Mouse (Mus musculus): Measurements from ENCODE around the gene Rpl10a.

Rpl10a gene

DNA sequence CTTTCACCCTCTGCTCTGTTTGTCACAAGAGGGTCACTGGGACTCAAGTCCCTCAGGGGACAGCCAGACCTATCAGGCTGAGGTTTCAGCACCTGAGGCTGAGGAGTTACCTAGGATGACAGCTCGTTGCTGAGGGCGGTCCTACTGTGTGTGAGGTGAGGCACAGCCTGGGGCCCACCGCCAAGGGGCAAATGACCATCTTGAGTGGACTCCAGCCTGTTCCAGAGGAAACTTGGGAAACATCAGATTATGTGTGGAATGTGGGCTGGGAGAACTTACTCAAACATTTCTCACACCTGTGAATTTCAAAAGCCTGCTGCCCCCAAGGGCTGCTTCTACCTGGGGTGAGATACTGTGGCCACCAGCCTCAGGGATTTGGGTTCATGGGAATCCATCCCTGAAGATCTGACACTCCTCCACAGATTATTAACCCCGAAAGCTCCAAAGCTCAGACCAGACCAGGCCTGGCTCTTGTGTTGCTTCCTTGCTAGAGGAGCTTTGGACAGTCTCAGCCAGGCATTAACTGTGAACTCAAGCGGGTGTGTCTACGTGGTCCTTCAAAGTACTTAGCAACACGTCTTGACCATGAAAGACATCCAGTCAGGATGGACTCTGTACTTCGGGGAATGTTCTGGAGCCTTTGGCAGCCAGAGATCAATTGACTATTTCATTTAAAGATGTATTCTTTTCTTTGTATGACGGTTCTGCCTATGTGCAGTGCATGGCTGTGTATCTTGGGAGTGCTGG lies 32.4 kb downstream of the Rpl10a start:
- no peak for DNase-seq

DNA sequence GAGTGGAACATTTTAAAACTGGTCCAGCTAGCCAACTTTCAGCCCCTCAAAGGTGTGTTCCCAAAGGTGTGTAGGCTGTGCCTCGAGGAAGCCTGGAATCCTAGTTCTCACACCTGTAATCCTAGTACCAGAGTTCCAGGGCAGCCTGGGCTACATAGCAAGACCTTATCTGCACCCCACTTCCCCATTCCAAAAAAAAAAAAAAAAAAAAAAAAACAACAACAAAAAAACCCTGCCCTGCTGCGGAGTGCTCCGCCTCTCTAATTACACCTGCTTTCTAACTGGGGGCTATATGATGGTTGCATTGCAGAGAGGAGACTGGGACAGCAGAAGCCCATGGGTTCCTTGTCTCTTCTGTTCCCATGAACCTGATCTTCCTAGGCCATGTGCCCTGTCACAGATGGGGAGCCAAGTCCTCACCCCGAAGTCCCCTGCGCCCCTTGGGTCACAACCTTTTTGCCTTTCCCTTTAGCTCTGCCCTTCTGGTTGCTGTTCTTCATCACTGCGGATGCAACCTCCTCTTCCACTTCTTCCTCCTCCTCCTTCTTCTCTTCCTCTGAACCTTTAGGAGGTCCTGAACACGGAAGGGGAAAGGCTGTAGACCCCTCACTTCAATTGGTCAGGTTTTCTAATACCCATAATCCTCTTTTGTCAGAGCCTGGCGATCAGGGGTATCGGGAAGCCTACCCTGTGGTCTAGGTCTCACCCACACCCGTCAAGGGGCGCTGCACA lies 33.8 kb downstream of the Rpl10a start:
- no peak for DNase-seq

DNA sequence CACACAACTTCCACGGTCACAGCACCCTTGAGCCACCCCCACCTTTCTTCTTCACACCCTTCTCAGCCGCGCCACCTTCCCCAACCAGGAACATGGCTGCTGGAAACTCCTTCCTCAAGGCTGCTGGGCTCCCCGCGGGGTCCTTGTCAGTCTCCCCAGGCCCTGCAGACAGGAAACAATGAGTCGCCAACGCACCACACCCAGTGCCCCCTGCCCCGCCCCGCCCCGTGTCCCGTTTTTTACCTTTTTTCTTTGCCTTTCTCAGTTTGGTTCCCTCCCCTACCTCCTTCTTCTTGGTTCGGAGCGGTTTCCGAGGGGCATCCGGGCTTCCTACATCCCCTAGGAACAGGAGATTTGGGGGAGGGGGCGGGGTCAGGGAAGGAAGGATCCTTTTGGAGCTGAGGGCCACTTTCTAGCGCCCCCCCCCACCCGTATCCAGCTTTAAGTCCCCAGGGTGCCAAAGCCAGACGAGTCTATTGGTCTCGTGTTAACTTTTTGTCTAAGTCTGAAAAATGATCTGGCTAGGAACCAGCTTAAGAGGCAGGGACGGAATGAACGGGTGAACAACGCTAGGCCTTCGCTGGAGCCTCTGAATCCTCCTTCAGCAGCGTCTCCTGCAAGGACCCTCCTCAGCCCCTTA lies 34.5 kb downstream of the Rpl10a start:
- no peak for DNase-seq

DNA sequence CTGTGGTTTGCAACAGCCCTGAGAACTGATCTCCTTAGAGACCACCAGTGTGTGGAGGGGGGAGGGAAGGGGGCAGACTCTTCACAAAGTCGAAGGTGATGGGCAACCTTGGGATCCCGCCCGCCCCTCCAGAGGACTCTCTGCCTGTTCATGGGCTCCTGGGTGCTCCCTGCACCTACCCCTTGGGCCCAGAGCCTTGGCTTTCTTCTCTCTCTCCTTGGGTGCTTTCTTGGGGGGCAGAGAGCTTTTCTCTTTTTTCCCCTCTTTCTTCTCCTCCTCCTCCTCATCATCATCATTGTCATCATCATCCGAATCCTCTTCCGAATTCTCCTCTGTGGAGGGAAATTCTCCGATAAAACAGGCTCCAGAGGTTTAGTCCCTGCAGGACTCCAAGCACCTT lies 35.2 kb downstream of the Rpl10a start:
- DNase-seq = no peak

DNA sequence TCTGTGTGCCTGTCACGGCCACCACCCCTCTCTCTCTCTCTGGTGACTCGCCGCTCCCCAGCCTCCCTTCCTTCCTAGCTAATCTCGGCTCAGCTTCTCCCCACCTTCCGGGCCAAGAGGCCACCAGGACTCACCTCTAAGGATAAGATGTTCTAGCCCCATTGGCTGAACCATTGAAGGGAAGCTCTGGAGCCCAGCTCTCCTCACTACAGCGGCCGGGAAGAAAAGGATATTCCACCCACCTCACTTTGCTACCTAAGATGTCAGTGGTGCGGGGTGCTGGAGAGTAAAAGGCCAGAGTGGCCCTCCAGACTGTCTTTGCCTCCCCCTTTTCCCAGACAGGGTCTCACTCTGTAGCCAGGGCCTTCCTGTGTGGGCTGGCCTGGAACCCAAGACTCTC lies 36.9 kb downstream of the Rpl10a start, which contains the start of gene Tulp1:
Gene Tulp1 (minus strand): TSS at position 101 of the 400 bp plus-strand sequence.
- DNase-seq = no peak

DNA sequence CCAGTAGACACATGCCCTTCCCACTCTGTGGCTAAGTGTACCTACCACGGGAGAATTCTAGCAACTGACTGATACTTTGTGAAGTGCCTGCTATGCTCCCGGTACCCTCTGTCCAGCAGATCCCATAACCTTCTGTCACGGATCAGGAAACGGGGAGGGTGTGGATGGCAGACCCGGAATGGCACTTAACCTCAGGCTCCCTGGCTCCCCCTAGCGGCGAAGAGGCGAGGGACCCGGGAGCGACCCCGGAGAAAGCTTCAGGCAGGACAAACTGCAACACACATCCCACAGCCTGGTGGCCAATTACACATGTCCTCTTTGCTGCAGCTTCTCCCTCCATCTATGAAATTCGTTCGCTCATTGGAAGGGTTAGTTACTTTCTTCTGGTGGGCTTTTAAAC lies 40.2 kb downstream of the Rpl10a start:
- DNase-seq = peak; percentile 32

DNA sequence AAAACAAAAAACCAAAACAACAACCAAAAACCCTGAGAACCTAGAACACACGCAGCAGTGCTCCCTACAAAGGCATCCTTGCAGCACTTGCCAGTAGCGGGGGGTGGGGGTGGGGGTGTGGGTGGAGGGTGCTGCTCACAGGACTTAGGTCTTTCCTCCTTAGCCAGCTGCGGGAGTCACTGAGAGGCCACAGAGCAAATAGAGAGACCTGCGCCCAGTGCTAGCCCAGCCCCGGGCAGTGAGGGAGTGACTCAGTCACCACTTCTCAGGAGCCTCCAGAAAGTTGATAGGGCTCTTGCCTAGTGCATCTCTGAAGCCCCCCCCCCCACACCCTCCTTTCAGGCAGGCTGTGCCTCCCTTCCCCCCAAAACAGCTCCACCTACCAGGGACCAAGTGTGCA lies 40.8 kb downstream of the Rpl10a start:
- no peak for DNase-seq

DNA sequence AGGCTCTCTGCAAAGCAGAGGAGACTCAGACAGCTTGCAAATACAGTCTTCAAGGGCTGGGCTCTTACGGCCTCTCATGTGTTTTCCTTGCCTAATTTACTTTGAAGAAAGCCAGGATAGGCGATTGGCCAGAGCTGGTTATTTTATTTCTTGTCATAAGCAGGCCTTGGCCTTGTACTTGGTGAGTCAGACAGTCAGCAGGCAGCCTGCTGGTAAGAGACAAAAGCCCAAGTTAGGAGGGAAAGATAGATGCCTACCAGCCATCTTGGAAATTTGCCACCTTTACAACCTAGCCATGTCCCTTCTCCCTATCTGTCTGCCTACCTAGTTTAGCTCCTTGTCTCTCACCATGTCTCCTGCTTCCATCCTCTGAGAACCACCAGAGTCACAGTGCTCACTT lies 43.0 kb downstream of the Rpl10a start:
- DNase-seq = no peak

DNA sequence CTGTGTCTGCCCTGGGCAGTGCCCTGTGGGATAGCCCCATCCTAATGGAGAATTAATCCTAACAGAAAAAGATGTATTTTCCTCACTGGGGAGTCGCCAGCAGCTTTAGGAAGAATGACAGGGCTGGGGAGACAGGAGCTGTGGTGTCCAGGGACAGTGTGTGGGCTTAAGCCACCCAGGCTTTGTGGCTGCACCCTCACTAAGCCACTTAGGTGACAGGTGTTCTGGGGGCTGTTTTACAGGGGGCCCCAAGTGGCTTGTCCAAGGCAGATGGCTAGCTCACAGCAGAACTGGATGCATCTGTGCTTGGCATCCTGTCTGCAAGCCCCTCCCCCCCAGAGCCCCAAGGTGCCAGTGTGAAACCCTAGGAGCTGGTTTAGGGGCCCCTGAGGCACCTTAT lies 43.7 kb downstream of the Rpl10a start:
- DNase-seq = no peak

DNA sequence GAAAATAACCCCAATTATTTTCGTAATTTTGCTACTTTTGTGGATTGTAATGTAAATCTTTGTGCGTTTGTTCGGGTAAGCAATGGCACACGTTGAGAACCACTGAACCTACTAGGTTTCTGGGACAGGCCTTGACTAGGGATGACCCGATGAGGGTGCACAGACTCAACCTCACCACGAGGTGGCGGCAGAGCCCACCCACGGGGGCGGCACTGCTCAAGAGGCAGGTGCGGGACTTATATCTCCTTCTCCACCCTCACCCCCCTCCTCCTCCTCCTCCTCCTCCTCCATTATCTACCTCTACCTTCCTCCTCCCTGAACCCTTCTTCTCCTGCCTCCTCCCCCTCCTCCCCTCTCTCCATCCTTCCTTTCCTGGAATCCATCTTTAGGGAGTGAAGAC lies 45.5 kb downstream of the Rpl10a start:
- no peak for DNase-seq

DNA sequence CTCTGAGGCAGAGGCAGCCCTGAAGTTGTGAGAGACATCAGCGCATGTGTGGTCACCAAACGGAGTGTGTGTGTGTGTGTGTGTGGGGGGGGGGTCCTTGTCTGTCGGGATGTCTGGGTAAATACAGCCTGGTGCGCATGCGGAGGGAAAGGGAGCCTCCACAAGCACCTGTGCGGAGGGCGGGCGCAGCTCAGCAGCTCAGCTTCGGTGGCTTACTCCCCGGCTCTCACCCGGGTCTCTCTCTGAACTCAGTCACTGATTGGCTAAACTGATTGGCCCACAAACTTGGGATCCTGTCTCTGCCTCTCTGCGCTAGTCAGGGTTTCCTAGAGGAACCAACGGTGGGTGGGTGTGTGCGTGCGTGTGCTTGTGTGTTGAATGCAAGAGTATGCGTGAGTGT lies 46.2 kb downstream of the Rpl10a start:
- DNase-seq = no peak

DNA sequence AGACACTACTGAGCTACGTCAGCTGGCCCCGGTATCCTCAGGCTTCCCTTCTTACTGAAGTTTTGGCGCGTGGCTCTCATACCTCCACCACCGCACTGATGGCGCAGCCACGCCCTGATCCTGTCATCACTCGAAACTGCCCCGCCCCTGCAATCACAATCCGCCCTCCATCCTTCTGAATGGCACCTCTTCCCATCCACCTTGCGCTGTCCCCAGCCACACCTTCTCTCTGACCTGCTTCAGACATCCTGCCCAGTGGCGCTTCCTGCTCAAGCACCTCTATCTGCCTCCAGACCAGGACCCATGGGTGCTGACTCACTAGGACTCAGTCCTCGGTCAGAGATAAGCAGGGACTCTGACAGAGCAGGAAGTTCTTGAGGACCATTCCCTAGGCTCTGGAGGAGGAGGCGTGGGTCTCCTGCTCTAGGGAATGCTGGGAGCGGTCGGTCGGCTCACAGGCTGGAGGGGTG lies 47.4 kb downstream of the Rpl10a start:
- no peak for DNase-seq

DNA sequence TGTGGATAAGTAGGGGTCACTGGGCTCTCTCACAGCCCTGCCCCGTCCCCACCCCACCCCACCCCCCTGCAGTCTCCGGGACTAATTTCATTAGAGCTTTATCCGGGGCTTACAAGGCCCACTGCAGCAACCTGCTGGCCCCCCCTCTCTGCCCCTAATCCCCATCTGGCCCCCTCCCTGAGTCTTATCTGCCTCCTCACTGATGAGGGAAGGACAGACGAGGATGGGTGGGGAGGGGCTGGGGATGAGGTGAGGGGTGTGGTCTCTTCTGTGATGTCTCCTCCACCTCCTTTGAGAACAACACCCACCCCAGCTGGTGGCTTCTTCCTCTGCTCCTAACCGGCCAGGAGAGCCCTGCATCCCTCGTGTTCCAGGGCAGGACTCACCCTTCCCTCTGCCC lies 52.0 kb downstream of the Rpl10a start:
- no peak for DNase-seq
